Mouse (Mus musculus) hindbrain, embryonic 11.5 days (tissue): ENCODE data around the gene Cyp4a12b. TPM values are rescaled to one million over a fixed set of nuclear protein-coding genes. Genes with fewer than 3 reads are reported as not detected.
"Not testable (repeated sequence)": the region's sequence is repeated elsewhere in the genome, so short reads cannot be mapped to it uniquely, and the experiment has no call there.

Experiments used
- ATAC-seq: fragments of 200-750 bp; cut with Nextera tagmentation; 2 replicates; pipeline ENCODE4 v1.8.0; 2017; ENCODE audit warnings: mild to moderate bottlenecking, moderate TSS enrichment, moderate library complexity; ENCODE audit not compliant: low FRiP score
- DNase-seq: peaks from one replicate; pipeline ENCODE4 v3.0.0-alpha.2; 2015; ENCODE audit warnings: low spot score
- H3K27ac ChIP-seq: fragments of 300-500 bp; sonication (generic); 2 replicates; pipeline ENCODE4 v1.5.1; 2014; ENCODE audit warnings: mild to moderate bottlenecking, low read depth, low read length
- H3K27me3 ChIP-seq: fragments of 300-500 bp; sonication (generic); 2 replicates; pipeline ENCODE4 v1.6.1; 2014; ENCODE audit warnings: mild to moderate bottlenecking, low read length, moderate library complexity, mixed read lengths; ENCODE audit not compliant: control insufficient read depth, insufficient read depth
- H3K36me3 ChIP-seq: fragments of 300-500 bp; sonication (generic); 2 replicates; pipeline ENCODE4 v1.6.1; 2014; ENCODE audit warnings: mild to moderate bottlenecking, low read length, moderate library complexity, mixed read lengths; ENCODE audit not compliant: control insufficient read depth, insufficient read depth
- H3K4me1 ChIP-seq: fragments of 300-500 bp; sonication (generic); replicated peaks from 2 replicates; pipeline ENCODE4 v1.6.1; 2014; ENCODE audit warnings: low read length, mixed read lengths; ENCODE audit not compliant: control insufficient read depth, insufficient read depth
- H3K4me2 ChIP-seq: fragments of 300-500 bp; sonication (generic); replicated peaks from 2 replicates; pipeline ENCODE4 v1.6.1; 2014; ENCODE audit warnings: mild to moderate bottlenecking, low read depth, low read length
- H3K4me3 ChIP-seq: fragments of 300-500 bp; sonication (generic); 2 replicates; pipeline ENCODE4 v1.5.1; 2014; ENCODE audit warnings: low read depth, low read length
- H3K9ac ChIP-seq: fragments of 300-500 bp; sonication (generic); 2 replicates; pipeline ENCODE4 v1.6.1; 2014; ENCODE audit warnings: low read depth, low read length
- H3K9me3 ChIP-seq: fragments of 300-500 bp; sonication (generic); 2 replicates; pipeline ENCODE4 v1.6.1; 2016; ENCODE audit warnings: low read length; ENCODE audit not compliant: control insufficient read depth
- WGBS: fragments of 180-500 bp; shearing (Covaris S2); extraction: QIAGEN DNeasy Blood & Tissue Kit; methylation state at CpG from one replicate; pipeline ENCODE4 v1.1.7; 2014; 5-methylcytosine and 5-hydroxymethylcytosine counted together
- polyA plus RNA-seq: library from polyadenylated mRNA; unstranded; fragments of >200 nt; fragmentation: Nextera tagmentation; extraction: Ambion mirVana; gene quantifications from 2 replicates; pipeline ENCODE4 v1.2.1, GENCODE M21; 2014

Cyp4a12b gene
- not detected in 2 replicates for polyA plus RNA-seq

DNA sequence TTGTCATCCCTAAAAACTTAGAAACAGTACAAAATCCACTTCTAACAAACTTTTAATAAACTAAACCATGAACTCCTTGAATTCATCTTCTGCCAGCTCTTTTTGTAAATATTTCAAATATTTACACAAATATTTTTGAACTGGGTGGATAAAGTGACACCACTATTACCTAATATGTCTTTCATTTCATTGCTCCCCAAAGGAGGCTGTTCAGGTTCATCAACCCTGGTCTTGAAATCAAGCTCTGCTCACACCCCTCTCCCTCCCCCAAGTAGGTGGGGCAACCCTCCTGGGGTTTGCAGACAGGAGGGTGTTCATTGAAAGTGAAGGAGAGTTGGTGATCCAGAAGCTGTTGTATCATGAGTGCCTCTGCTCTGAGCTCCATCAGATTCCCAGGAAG, at the start of gene Cyp4a12b:
Cyp4a12b (plus strand) TSS at position 301 of the 400 bp plus-strand sequence.
- not testable (repeated sequence) for H3K27me3 ChIP-seq, H3K9ac ChIP-seq, H3K4me2 ChIP-seq, ATAC-seq, H3K4me3 ChIP-seq, H3K4me1 ChIP-seq, H3K9me3 ChIP-seq, H3K27ac ChIP-seq, DNase-seq, H3K36me3 ChIP-seq

DNA sequence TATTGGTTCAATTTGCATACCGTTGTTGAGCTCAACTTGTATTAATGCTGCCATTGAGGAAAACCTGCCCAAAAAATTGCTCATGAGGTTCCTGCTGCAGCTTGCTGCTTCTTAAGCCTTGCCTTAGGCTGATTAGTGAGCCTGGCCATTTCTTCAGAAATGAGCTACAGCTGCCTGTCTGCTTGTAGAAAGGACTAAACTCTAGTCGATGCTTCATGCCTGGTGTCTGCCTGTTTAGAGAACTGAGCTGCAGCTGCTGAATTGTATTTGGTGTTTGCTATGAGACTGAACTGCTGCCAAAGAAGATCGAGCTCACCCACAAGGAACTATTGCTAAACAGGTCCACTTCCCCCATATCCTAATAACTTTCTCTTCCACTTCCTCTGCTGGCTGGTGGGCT, 45.8 kb upstream of the Cyp4a12b start:
- H3K4me1 ChIP-seq, H3K27ac ChIP-seq, H3K27me3 ChIP-seq, H3K4me2 ChIP-seq, H3K9ac ChIP-seq, H3K4me3 ChIP-seq, H3K36me3 ChIP-seq, H3K9me3 ChIP-seq, ATAC-seq, DNase-seq: not testable (repeated sequence)
- 95% methylated on average over 3 of the region's 3 CpGs for WGBS

DNA sequence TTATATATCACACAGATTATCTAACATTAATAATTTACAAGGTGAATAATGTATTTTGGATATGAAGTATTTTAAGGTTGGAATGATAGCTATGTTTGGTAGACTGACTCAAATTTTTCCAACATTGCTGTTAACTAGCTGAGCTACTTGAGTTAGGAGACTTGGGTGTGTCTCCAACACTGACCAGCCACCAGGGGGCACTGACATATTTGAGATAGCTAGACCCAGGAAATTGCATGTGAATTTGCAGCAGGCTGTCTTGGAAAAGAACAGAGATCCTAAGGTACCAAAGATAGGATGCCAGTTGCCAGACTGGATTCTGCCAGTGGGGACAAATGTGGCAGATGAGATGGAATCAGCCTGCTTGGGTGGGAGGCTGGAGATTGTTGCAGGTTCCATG, 43.4 kb upstream of the Cyp4a12b start:
- H3K36me3 ChIP-seq, H3K4me1 ChIP-seq, ATAC-seq, H3K27me3 ChIP-seq, H3K4me3 ChIP-seq, H3K4me2 ChIP-seq, H3K9ac ChIP-seq, DNase-seq, H3K27ac ChIP-seq, H3K9me3 ChIP-seq: not testable (repeated sequence)

DNA sequence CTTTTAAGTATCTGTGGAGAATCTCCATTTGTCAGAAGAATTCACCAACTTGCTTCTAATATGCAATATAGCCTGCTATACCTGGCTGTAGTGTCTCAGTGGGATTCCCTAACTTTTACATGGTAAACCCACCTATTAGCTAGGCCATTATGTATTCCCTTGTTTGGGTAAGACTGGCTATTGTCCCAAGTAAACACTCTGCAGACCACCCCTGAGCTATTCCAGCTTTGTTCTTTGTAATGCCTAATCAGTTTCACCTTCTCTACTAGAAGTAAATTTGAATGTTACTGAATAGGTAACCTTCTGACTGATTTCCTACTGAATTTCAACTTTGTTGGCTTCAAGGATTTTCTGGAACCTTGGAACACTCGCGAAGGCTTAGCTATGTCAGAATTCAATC, 15.2 kb upstream of the Cyp4a12b start:
- not testable (repeated sequence) for H3K9ac ChIP-seq, H3K4me2 ChIP-seq, H3K4me3 ChIP-seq, H3K4me1 ChIP-seq, DNase-seq, H3K27me3 ChIP-seq, H3K27ac ChIP-seq, H3K9me3 ChIP-seq, H3K36me3 ChIP-seq, ATAC-seq
- WGBS = 73% methylated on average over 2 of the region's 2 CpGs

DNA sequence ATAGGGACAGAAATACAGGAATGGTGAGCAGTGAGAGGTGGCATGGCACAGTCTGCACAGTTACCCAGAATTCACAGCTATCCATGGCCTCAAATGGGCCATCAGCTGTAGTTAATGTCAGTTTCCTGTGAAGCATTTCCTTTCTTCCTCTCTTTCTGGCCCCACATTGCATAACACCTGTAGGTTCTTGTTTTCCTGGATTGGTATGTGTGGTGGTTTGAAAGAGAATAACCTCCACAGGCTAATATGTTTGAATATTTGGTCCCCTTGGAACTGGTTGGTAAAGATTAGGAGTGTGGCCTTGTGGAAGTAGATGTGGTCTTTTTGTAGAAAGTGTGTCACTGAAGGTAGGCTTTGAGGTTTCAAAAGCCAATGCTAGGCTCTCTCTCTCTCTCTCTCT, 14.5 kb upstream of the Cyp4a12b start:
- not testable (repeated sequence) for H3K27me3 ChIP-seq, H3K27ac ChIP-seq, ATAC-seq

DNA sequence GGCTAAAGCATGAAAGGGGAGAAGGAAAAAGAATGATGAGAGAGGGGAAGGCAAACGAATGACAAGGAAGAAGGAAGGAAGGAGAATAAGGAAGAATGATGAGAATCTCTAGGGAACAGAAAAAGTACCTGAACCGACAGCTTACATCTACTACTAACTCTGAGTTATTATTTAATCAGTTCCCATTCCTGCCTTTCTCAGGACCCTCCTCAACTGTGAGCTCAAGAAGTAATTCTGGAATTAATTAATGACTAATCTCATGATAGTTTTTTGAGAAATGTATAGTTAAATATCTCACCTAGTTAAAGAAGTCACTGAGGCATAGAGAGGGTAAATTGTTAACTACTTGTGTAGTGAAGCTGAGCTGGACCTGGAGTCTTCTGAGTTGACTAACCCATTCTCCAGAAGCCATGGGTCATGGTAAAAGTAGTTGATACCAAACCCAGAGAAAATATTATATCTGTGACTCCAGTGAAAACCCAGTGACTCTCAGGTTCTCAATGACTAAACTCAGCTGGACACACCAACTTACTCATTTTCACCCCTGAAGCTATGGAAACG, 39.2 kb downstream of the Cyp4a12b start:
- ATAC-seq (no peak), DNase-seq (no peak)
- H3K9me3 ChIP-seq = no peaks in the 10 kb centered on the region
- no peak overlapping the region for H3K4me3 ChIP-seq
- no peaks in the 10 kb centered on the region for H3K4me1 ChIP-seq
- no peak overlapping the region for H3K9ac ChIP-seq
- 73% methylated on average over 3 of the region's 3 CpGs for WGBS
- H3K4me2 ChIP-seq = no peak overlapping the region
- H3K27ac ChIP-seq = no peak overlapping the region
- H3K27me3 ChIP-seq = no peaks in the 10 kb centered on the region
- no peaks in the 10 kb centered on the region for H3K36me3 ChIP-seq

More for the DNA sequence above, 14.5 kb upstream of the Cyp4a12b start:
- H3K4me3 ChIP-seq, H3K36me3 ChIP-seq, H3K9me3 ChIP-seq, DNase-seq, H3K4me2 ChIP-seq, H3K9ac ChIP-seq, H3K4me1 ChIP-seq: not testable (repeated sequence)

DNA sequence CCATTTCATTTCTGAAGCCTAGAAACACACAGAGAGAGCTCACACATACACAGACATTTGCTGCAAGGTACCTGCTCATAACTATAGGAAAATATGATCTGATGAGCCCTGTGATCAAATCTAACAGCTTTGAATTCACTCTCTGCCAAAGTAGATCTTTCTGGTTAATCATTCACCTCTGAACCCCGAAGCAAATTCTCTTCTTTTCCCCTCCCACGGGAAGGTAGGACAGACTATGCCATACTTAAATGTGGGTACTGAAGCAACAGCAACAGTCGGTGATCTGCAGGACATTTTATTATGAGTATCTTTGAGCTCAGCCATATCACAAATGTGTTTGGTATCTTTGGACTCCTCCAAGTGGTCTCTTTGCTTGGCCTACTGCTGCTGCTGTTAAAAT, 40.9 kb downstream of the Cyp4a12b start, which contains the start of gene Cyp4a30b:
Cyp4a30b (plus strand) TSS at position 301 of the 400 bp plus-strand sequence.
- ATAC-seq = no peak
- no peak for DNase-seq
- H3K4me2 ChIP-seq = no peak within 1 kb of the TSS
- no peak within 1 kb of the TSS for H3K9ac ChIP-seq
- WGBS = 76% methylated on average over 3 of the region's 3 CpGs
- no peaks in the 10 kb centered on the region for H3K36me3 ChIP-seq
- H3K27me3 ChIP-seq = no peaks in the 10 kb centered on the region
- no peaks in the 10 kb centered on the region for H3K4me1 ChIP-seq
- no peak within 1 kb of the TSS for H3K4me3 ChIP-seq
- H3K9me3 ChIP-seq = no peaks in the 10 kb centered on the region
- H3K27ac ChIP-seq = no peak within 1 kb of the TSS

DNA sequence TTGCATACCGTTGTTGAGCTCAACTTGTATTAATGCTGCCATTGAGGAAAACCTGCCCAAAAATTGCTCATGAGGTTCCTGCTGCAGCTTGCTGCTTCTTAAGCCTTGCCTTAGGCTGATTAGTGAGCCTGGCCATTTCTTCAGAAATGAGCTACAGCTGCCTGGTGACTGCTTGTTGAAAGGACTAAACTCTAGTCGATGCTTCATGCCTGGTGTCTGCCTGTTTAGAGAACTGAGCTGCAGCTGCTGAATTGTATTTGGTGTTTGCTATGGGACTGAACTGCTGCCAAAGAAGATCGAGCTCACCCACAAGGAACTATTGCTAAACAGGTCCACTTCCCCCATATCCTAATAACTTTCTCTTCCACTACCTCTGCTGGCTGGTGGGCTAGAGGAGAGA, 62.2 kb downstream of the Cyp4a12b start:
- H3K36me3 ChIP-seq, DNase-seq, H3K4me3 ChIP-seq, H3K27ac ChIP-seq, H3K9ac ChIP-seq, ATAC-seq, H3K4me1 ChIP-seq, H3K9me3 ChIP-seq, H3K27me3 ChIP-seq, H3K4me2 ChIP-seq: not testable (repeated sequence)
- 88% methylated on average over 3 of the region's 3 CpGs for WGBS

DNA sequence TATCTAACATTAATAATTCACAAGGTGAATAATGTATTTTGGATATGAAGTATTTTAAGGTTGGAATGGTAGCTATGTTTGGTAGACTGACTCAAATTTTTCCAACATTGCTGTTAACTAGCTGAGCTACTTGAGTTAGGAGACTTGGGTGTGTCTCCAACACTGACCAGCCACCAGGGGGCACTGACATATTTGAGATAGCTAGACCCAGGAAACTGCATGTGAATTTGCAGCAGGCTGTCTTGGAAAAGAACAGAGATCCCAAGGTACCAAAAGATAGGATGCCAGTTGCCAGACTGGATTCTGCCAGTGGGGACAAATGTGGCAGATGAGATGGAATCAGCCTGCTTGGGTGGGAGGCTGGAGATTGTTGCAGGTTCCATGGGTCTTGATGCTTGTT, 64.6 kb downstream of the Cyp4a12b start:
- not testable (repeated sequence) for H3K4me1 ChIP-seq, H3K4me3 ChIP-seq, DNase-seq, ATAC-seq, H3K27me3 ChIP-seq, H3K9me3 ChIP-seq, H3K9ac ChIP-seq, H3K36me3 ChIP-seq, H3K27ac ChIP-seq, H3K4me2 ChIP-seq
